Mouse (Mus musculus): ENCODE measurements around the gene Dcpp3. TPM values are rescaled to one million over a fixed set of nuclear protein-coding genes. Genes with fewer than 3 reads are reported as not detected.
"Not testable (repeated sequence)": the region's sequence is repeated elsewhere in the genome, so short reads cannot be mapped to it uniquely, and the experiment has no call there.

Gene Dcpp3
- not detected in 2 replicates for total RNA-seq (2012; rRNA removed)
- total RNA-seq (2014; rRNA removed), result not detected in 2 replicates
- polyA plus RNA-seq (2012; ENCODE audit: insufficient read length, low read depth), result not detected in 2 replicates

DNA sequence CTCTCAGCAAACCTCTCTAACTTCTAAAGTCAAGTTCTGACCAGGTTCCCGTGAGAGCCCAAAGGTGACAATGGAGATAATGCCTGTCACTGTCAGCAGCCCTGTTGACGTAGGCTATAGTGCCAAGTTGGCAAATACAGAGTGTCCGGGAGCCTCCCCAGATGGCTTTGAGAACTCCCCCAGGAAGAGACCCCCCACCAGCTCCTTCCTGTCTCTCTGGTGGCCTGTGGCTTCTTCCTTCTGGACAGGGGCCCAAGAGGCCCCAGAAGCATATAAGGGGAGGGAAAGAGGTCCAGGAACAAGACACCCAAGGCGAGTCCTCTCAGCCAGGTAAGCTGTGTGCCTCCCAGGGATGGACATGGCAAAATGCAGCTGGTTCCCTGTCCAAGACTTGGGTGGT, at the start of gene Dcpp3:
Dcpp3 (plus strand) TSS at position 301 of the 400 bp plus-strand sequence.
- H3K27me3 ChIP-seq (replicated peaks); H3K79me2 ChIP-seq (replicated peaks; ENCODE audit: control insufficient read depth, extremely low read depth, insufficient read depth, poor library complexity, severe bottlenecking); H3K9ac ChIP-seq (ENCODE audit: insufficient read depth, low read depth); H3K9me3 ChIP-seq (replicated peaks; ENCODE audit: low read length); H3K4me2 ChIP-seq (ENCODE audit: insufficient read depth, low read depth, poor library complexity, severe bottlenecking); DNase-seq (ENCODE audit: extremely low read depth); H3K4me3 ChIP-seq (replicated peaks in 1 of 3; ENCODE audit: low read depth in 2 of 3, low read length in 2 of 3, poor library complexity in 1 of 3); H3K27ac ChIP-seq (ENCODE audit: insufficient read depth, low read depth); in situ Hi-C loops (cut with MboI; ENCODE audit: low pct_ligation_motif_present, low pct_unique_long_range_greater_than_20kb, low sequenced_read_pairs); H3K4me1 ChIP-seq (ENCODE audit: control insufficient read depth in 1 of 2, insufficient read depth in 2 of 2); dilution Hi-C loops (cut with MboI; ENCODE audit: extremely low pct_ligation_motif_present, extremely low pct_unique_long_range_greater_than_20kb, low sequenced_read_pairs); H3K36me3 ChIP-seq (replicated peaks in 1 of 2; ENCODE audit: control insufficient read depth in 1 of 2, insufficient read depth in 1 of 2, low read length in 1 of 2): not testable (repeated sequence)

GRCm38 (mm10) chr17:23867756-23868155, 49.5 kb upstream of the Dcpp3 start, which contains the start of gene Prss21:
Gene Prss21, plus strand, starts transcription at chr17:23868056.
- in situ Hi-C loops (cut with MboI; ENCODE audit: low pct_ligation_motif_present, low pct_unique_long_range_greater_than_20kb, low sequenced_read_pairs) (loop anchor here (10.0 kb wide), 1 partner anchor 97 kb away; no protein-coding TSS in a partner anchor), dilution Hi-C loops (cut with MboI; ENCODE audit: extremely low pct_ligation_motif_present, extremely low pct_unique_long_range_greater_than_20kb, low sequenced_read_pairs) (no loop called here)
- H3K36me3 ChIP-seq (replicated peaks in 1 of 2; ENCODE audit: control insufficient read depth in 1 of 2, insufficient read depth in 1 of 2, low read length in 1 of 2), result no peaks in the 10 kb centered on the region
- TF ChIP-seq IRF4 (IDR thresholded peaks at IDR 0.05; ENCODE audit: low read depth, low read length) (no peak), GABPA (IDR thresholded peaks at IDR 0.05; ENCODE audit: insufficient replicate concordance, low read depth, low read length) (no peak), CTCF (conservative IDR thresholded peaks at IDR 0.05 in 1 of 2, IDR thresholded peaks at IDR 0.05 in 1 of 2; ENCODE audit: low read depth in 2 of 2, low read length in 2 of 2) (no peak), RAD21 (IDR thresholded peaks at IDR 0.05; ENCODE audit: low read depth, low read length) (no peak), ZNF384 (IDR thresholded peaks at IDR 0.05; ENCODE audit: low read depth, low read length) (no peak), NRF1 (IDR thresholded peaks at IDR 0.05; ENCODE audit: low read depth, low read length) (no peak), TCF12 (IDR thresholded peaks at IDR 0.05; ENCODE audit: low read depth, low read length) (no peak), EP300 (IDR thresholded peaks at IDR 0.05; ENCODE audit: low read length) (no peak), MAZ (IDR thresholded peaks at IDR 0.05; ENCODE audit: low read depth, low read length) (no peak), SIN3A (IDR thresholded peaks at IDR 0.05; ENCODE audit: low read length) (no peak), MYC (IDR thresholded peaks at IDR 0.05; ENCODE audit: low read depth, low read length) (no peak), MAX (IDR thresholded peaks at IDR 0.05; ENCODE audit: low read length) (no peak), TBP (conservative IDR thresholded peaks at IDR 0.05; ENCODE audit: low read depth, low read length) (no peak), NELFE (IDR thresholded peaks at IDR 0.05; ENCODE audit: low read depth, low read length) (no peak)
- H3K9ac ChIP-seq (ENCODE audit: insufficient read depth, low read depth), result no peak within 1 kb of the TSS
- H3K9me3 ChIP-seq (replicated peaks; ENCODE audit: low read length), result peaks cover 13% of the 10 kb centered on the region
- H3K4me3 ChIP-seq (replicated peaks in 1 of 3; ENCODE audit: low read depth in 2 of 3, low read length in 2 of 3, poor library complexity in 1 of 3), result no peak within 1 kb of the TSS
- H3K79me2 ChIP-seq (replicated peaks; ENCODE audit: control insufficient read depth, extremely low read depth, insufficient read depth, poor library complexity, severe bottlenecking), result no peaks in the 10 kb centered on the region
- H3K4me2 ChIP-seq (ENCODE audit: insufficient read depth, low read depth, poor library complexity, severe bottlenecking), result no peak within 1 kb of the TSS
- no peak for DNase-seq (ENCODE audit: extremely low read depth)
- H3K27ac ChIP-seq (ENCODE audit: insufficient read depth, low read depth), result no peak within 1 kb of the TSS
- H3K4me1 ChIP-seq (ENCODE audit: control insufficient read depth in 1 of 2, insufficient read depth in 2 of 2), result no peaks in the 10 kb centered on the region
- H3K27me3 ChIP-seq (replicated peaks), result peaks cover 22% of the 10 kb centered on the region

- no peak overlapping the region for H3K27ac ChIP-seq (ENCODE audit: insufficient read depth, low read depth)
- no peak for TF ChIP-seq CHD2 (IDR thresholded peaks at IDR 0.05; ENCODE audit: low read length)
- no peak for TF ChIP-seq NRF1 (IDR thresholded peaks at IDR 0.05; ENCODE audit: low read depth, low read length)
- TF ChIP-seq TBP (conservative IDR thresholded peaks at IDR 0.05; ENCODE audit: low read depth, low read length), result no peak
- TF ChIP-seq POLR2AphosphoS2 (IDR thresholded peaks at IDR 0.05; ENCODE audit: low read depth, low read length), result no peak
- H3K4me2 ChIP-seq (ENCODE audit: insufficient read depth, low read depth, poor library complexity, severe bottlenecking), result no peak overlapping the region
- no peak overlapping the region for H3K9ac ChIP-seq (ENCODE audit: insufficient read depth, low read depth)
- DNase-seq (ENCODE audit: extremely low read depth), result no peak
- H3K27me3 ChIP-seq (replicated peaks), result peaks cover 23% of the 10 kb centered on the region
- no peak overlapping the region for H3K4me3 ChIP-seq (replicated peaks in 1 of 3; ENCODE audit: low read depth in 2 of 3, low read length in 2 of 3, poor library complexity in 1 of 3)
- in situ Hi-C loops (cut with MboI; ENCODE audit: low pct_ligation_motif_present, low pct_unique_long_range_greater_than_20kb, low sequenced_read_pairs), result loop anchor here (10.0 kb wide), 1 partner anchor 96 kb away; no protein-coding TSS in a partner anchor
- dilution Hi-C loops (cut with MboI; ENCODE audit: extremely low pct_ligation_motif_present, extremely low pct_unique_long_range_greater_than_20kb, low sequenced_read_pairs), result no loop called here
- peaks cover 13% of the 10 kb centered on the region for H3K9me3 ChIP-seq (replicated peaks; ENCODE audit: low read length)
- H3K79me2 ChIP-seq (replicated peaks; ENCODE audit: control insufficient read depth, extremely low read depth, insufficient read depth, poor library complexity, severe bottlenecking), result no peaks in the 10 kb centered on the region
- H3K4me1 ChIP-seq (ENCODE audit: control insufficient read depth in 1 of 2, insufficient read depth in 2 of 2), result no peaks in the 10 kb centered on the region
- H3K36me3 ChIP-seq (replicated peaks in 1 of 2; ENCODE audit: control insufficient read depth in 1 of 2, insufficient read depth in 1 of 2, low read length in 1 of 2), result no peaks in the 10 kb centered on the region
Measured at GRCm38 (mm10) chr17:23868513-23868912, 48.7 kb upstream of the Dcpp3 start.

All from CH12.LX (cell line).